In genomic region chr2:33887328-33888099, GRCm38 (mm10) we compare ENCODE assay signal across 8 mouse cellular contexts. TPM values are rescaled to one million over a fixed set of nuclear protein-coding genes. Genes with fewer than 3 reads are reported as not detected.
DNase-seq lines count a peak whose midpoint lies in the region; ATAC-seq and TF ChIP-seq lines count a peak whose summit lies in the region.

TSS of gene Mvb12b (minus strand) at chr2:33887946.

- intact Hi-C loops in heart, postnatal 10 days (cut with DNase I) = no loop called here

- peak within 1 kb of the TSS; percentile 73 to 75 for H3K4me3 ChIP-seq in ES-E14 (ENCODE audit: insufficient read depth in 1 of 2, low read depth in 1 of 2, low read length in 2 of 2, poor library complexity in 1 of 2, severe bottlenecking in 1 of 2)
- peak within 1 kb of the TSS; percentile 88 for H3K4me3 ChIP-seq in forebrain, embryonic 11.5 days (ENCODE audit: low read depth, low read length)
- peak within 1 kb of the TSS; percentile 59 for H3K4me3 ChIP-seq in lung, adult 2 months (replicated peaks; ENCODE audit: extremely low read depth, low read depth, low read length)

- peak within 1 kb of the TSS; percentile 92 for H3K4me2 ChIP-seq in forebrain, embryonic 11.5 days (ENCODE audit: low read depth, low read length, severe bottlenecking)

- H3K4me1 ChIP-seq in ES-E14 (ENCODE audit: control insufficient read depth in 2 of 2, insufficient read depth in 2 of 2, low read length in 2 of 2, poor library complexity in 1 of 2) = peaks cover 0 to 5% of the 10 kb centered on the region in 2 experiments; a peak in 2 of 4 replicates
- peaks cover 12% of the 10 kb centered on the region for H3K4me1 ChIP-seq in forebrain, embryonic 11.5 days (replicated peaks; ENCODE audit: control insufficient read depth, insufficient read depth, low read length)
- H3K4me1 ChIP-seq in lung, adult 2 months (ENCODE audit: control insufficient read depth, insufficient read depth, low read length) = peaks cover 11% of the 10 kb centered on the region

- no peak for TF ChIP-seq CTCF in lung, adult 2 months (IDR thresholded peaks at IDR 0.05; ENCODE audit: insufficient read depth, low read length)

- in situ Hi-C loops in ES-E14 (cut with MboI; ENCODE audit: low sequenced_read_pairs in 2 of 2, unreplicated experiment in 2 of 2) = no loop called here

- H3K9me3 ChIP-seq in ES-E14 (ENCODE audit: control insufficient read depth, insufficient read depth, low read depth, low read length) = no peaks in the 10 kb centered on the region
- no peaks in the 10 kb centered on the region; the same call in 1 of the 2 replicates for H3K9me3 ChIP-seq in forebrain, embryonic 11.5 days (ENCODE audit: control insufficient read depth, low read length)

- peak; percentile 81 for ATAC-seq in forebrain, embryonic 11.5 days (replicated peaks; ENCODE audit: low FRiP score)
- 0 out of 2 replicates have a peak, but pooled peaks have one; percentile 17 for ATAC-seq in neutrophil, adult 5-6 weeks (ENCODE audit: extremely low read depth, insufficient number of reproducible peaks, low FRiP score, poor library complexity, severe bottlenecking)

- peak within 1 kb of the TSS; percentile 77 for H3K9ac ChIP-seq in ES-E14 (ENCODE audit: insufficient read depth, low read depth, low read length, poor library complexity, severe bottlenecking)
- H3K9ac ChIP-seq in forebrain, embryonic 11.5 days (ENCODE audit: low read length) = peak within 1 kb of the TSS; percentile 99

- H3K36me3 ChIP-seq in ES-E14 (ENCODE audit: control insufficient read depth, insufficient read depth, low read length, poor library complexity, severe bottlenecking) = no peaks in the 10 kb centered on the region
- no peaks in the 10 kb centered on the region for H3K36me3 ChIP-seq in forebrain, embryonic 11.5 days (ENCODE audit: control insufficient read depth, insufficient read depth, low read length)

- no peaks in the 10 kb centered on the region for H3K27me3 ChIP-seq in forebrain, embryonic 11.5 days (ENCODE audit: control insufficient read depth, insufficient read depth, low read length)

- H3K27ac ChIP-seq in ES-E14 (ENCODE audit: insufficient read depth, low read depth, low read length, poor library complexity, severe bottlenecking) = no peak within 1 kb of the TSS; the same call in 1 of the 2 replicates
- peak within 1 kb of the TSS; percentile 86 for H3K27ac ChIP-seq in forebrain, embryonic 11.5 days (ENCODE audit: low read depth, low read length)

- 0% methylated on average over 43 of the region's 67 CpGs for WGBS in forebrain, embryonic 11.5 days
- 3% methylated on average over 49 of the region's 67 CpGs for whole genome bisulfite sequencing in lung, adult 2 months

- TF ChIP-seq POLR2A in lung, adult 2 months (IDR thresholded peaks at IDR 0.05; ENCODE audit: borderline replicate concordance, extremely low read depth, low read depth, low read length) = no peak

- no peak for DNase-seq in ES-E14 (ENCODE audit: low read depth, low spot score)
- DNase-seq in c-Kit-negative CD71-positive TER-119-positive erythroid progenitor cells, embryonic 14.5 days (ENCODE audit: low read depth, low spot score) = peak; percentile 52
- DNase-seq in forebrain, embryonic 11.5 days (ENCODE audit: low spot score) = peak; percentile 80
- peak; percentile 73 to 76 for DNase-seq in heart, postnatal 10 days
- DNase-seq in kidney, postnatal 36 days = peak; percentile 55 to 85
- DNase-seq in lung, adult 2 months = peak; percentile 70
- DNase-seq in thymus, postnatal 10 days (ENCODE audit: low spot score in 2 of 2) = peak; percentile 40 to 59

TF ChIP-seq in ES-E14, 5 proteins besides CTCF, POLR2A, EP300 and RAD21:
- TF ChIP-seq CHD2 (IDR thresholded peaks at IDR 0.05; ENCODE audit: low read depth, low read length) = no peak
- TF ChIP-seq ZNF384 (IDR thresholded peaks at IDR 0.05; ENCODE audit: low read depth, low read length) = no peak
- no peak for TF ChIP-seq HCFC1 (IDR thresholded peaks at IDR 0.05; ENCODE audit: borderline replicate concordance, insufficient read depth, low read length)
- no peak for TF ChIP-seq ZC3H11A (IDR thresholded peaks at IDR 0.05; ENCODE audit: borderline replicate concordance, low read depth, low read length)
- no peak for TF ChIP-seq MAFK (IDR thresholded peaks at IDR 0.05; ENCODE audit: insufficient read depth, low read depth, low read length)

RNA-seq across cellular contexts. Expression of gene Mvb12b, which starts in this region (rescaled TPM):
- 5.0 and 8.0 TPM in 2 replicates for total RNA-seq in ES-E14 (2012; rRNA removed)
- 30.9 and 31.1 TPM in 2 replicates for polyA plus RNA-seq in forebrain, embryonic 11.5 days (2014; fragmentation: Nextera tagmentation; extraction: Ambion mirVana)
- 10 to 100 TPM; 26.1 to 26.8 TPM for total RNA-seq in heart, postnatal 10 days (2021)
- 47.0 and 49.9 TPM in 2 replicates for polyA plus RNA-seq in lung, adult 2 months (2012; rRNA removed)
- total RNA-seq in neutrophil, adult 5-6 weeks (2017) = 10.9 and 12.1 TPM in 2 replicates
